Mouse (Mus musculus): Measurements from ENCODE around the gene Hsd17b1. TPM values are rescaled to one million over a fixed set of nuclear protein-coding genes. Genes with fewer than 3 reads are reported as not detected.

The Hsd17b1 gene
- total and polyA plus RNA-seq, 3 experiments = not detected

DNA sequence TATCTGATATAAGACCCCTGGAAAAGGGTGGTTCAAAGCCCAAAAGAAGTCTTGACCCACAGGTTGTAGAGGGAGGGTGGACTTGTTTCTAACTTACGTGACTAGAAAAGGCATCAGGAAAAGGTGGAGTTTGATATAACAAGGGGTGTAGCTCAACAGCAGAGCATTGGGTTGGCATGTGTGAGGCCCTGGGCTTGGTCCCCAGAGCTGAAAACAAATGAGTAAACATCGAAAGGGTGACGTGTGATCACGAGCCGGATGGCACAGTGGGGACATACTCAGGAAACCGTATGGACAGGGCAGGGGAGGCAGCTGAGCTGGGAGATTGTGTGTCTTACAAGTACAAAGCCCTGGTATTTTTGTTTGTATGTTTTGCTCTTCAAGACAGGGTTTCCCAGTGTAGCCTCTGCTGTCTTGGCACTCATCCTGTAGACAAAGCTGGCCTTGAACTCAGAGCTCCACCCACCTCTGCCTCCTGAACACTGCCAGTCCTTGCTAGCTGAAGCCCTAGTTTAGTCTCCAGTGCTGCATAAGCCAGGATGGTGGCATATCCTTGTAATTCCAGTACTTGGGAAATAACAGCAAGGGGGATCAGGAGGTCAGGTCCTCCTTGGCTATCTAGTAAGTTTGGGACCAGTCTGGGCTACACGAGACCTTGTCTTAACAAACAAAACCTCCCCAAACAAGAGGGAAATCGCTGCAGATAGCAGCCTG, 43.4 kb upstream of the Hsd17b1 start:
- Histone ChIP-seq H3K4me3 (ENCODE audit: control insufficient read depth in 1 of 2, insufficient read depth in 1 of 2, low read depth in 2 of 2, low read length in 2 of 2) (no peak overlapping the region), H3K9ac (ENCODE audit: control insufficient read depth, low read depth, low read length, poor library complexity, severe bottlenecking) (no peak overlapping the region), H3K79me2 (ENCODE audit: control insufficient read depth, insufficient read depth, low read length, poor library complexity) (no peaks in the 10 kb centered on the region), H3K9me3 (replicated peaks; ENCODE audit: insufficient read depth, low read length) (no peaks in the 10 kb centered on the region), H3K36me3 (ENCODE audit: control insufficient read depth in 1 of 2, insufficient read depth in 2 of 2, low read length in 2 of 2) (peaks cover 0 to 2% of the 10 kb centered on the region in 2 experiments; a peak in 2 of 4 replicates), H3K4me1 (ENCODE audit: control insufficient read depth in 1 of 2, insufficient read depth in 2 of 2, low read length in 2 of 2) (no peaks in the 10 kb centered on the region), H3K27ac (ENCODE audit: control insufficient read depth, low read depth, low read length) (no peak overlapping the region), H3K27me3 (ENCODE audit: control insufficient read depth in 1 of 2, insufficient read depth in 2 of 2, low read length in 2 of 2) (no peaks in the 10 kb centered on the region)
- no peak for TF ChIP-seq ELF1 (IDR thresholded peaks at IDR 0.05; ENCODE audit: low read depth, low read length)
- no peak for TF ChIP-seq USF1 (IDR thresholded peaks at IDR 0.05; ENCODE audit: low read depth, low read length)
- no peak for TF ChIP-seq GABPA (IDR thresholded peaks at IDR 0.05; ENCODE audit: low read depth, low read length)
- TF ChIP-seq MAX (IDR thresholded peaks at IDR 0.05; ENCODE audit: low read length) = no peak
- no peak for TF ChIP-seq ZC3H11A (IDR thresholded peaks at IDR 0.05; ENCODE audit: low read depth, low read length)
- no peak for TF ChIP-seq SIN3A (IDR thresholded peaks at IDR 0.05; ENCODE audit: low read length)
- no peak for TF ChIP-seq HCFC1 (IDR thresholded peaks at IDR 0.05; ENCODE audit: low read depth, low read length)
- no peak for TF ChIP-seq GATA1 (IDR thresholded peaks at IDR 0.05; ENCODE audit: low read depth, low read length)
- no peak for TF ChIP-seq SMC3 (IDR thresholded peaks at IDR 0.05; ENCODE audit: low read depth, low read length)
- no peak for TF ChIP-seq USF2 (IDR thresholded peaks at IDR 0.05; ENCODE audit: borderline replicate concordance in 1 of 2, insufficient read depth in 1 of 2, low read depth in 1 of 2, low read length in 2 of 2)
- no peak for DNase-seq (ENCODE audit: low read depth, low spot score)

DNA sequence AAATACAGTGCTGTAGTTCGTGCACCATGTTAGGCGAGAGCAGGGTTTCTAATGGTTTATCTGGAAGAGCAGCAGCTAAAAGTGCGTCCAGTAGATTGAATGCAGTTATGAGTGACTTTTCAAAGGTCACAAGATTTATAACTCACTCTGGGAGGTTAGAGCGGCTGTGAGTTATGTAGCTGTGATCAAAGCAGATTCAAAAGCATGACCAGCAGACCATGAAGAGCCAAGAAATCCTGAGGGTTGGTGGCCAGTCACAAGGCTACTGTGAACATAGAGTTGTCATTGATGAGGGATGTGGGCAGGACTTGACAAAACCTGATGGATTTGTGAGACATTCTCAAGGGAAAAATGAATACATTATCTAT, 42.9 kb upstream of the Hsd17b1 start:
- peaks cover 0 to 2% of the 10 kb centered on the region in 2 experiments; a peak in 2 of 4 replicates for H3K36me3 ChIP-seq (ENCODE audit: control insufficient read depth in 1 of 2, insufficient read depth in 2 of 2, low read length in 2 of 2)
- no peak overlapping the region for H3K9ac ChIP-seq (ENCODE audit: control insufficient read depth, low read depth, low read length, poor library complexity, severe bottlenecking)
- H3K4me3 ChIP-seq (ENCODE audit: control insufficient read depth in 1 of 2, insufficient read depth in 1 of 2, low read depth in 2 of 2, low read length in 2 of 2) = no peak overlapping the region
- TF ChIP-seq NRF1 (IDR thresholded peaks at IDR 0.05; ENCODE audit: insufficient read depth, low read depth, low read length, poor library complexity, severe bottlenecking) (no peak), ELF1 (IDR thresholded peaks at IDR 0.05; ENCODE audit: low read depth, low read length) (no peak), USF1 (IDR thresholded peaks at IDR 0.05; ENCODE audit: low read depth, low read length) (no peak), CTCF (IDR thresholded peaks at IDR 0.05 in 2 of 3, conservative IDR thresholded peaks at IDR 0.05 in 1 of 3; ENCODE audit: control insufficient read depth in 1 of 3, insufficient read depth in 1 of 3, low read depth in 2 of 3, low read length in 3 of 3, poor library complexity in 1 of 3, severe bottlenecking in 1 of 3) (no peak), BHLHE40 (IDR thresholded peaks at IDR 0.05; ENCODE audit: borderline replicate concordance, low read depth, low read length) (no peak), CHD2 (IDR thresholded peaks at IDR 0.05; ENCODE audit: low read length) (no peak), USF2 (IDR thresholded peaks at IDR 0.05; ENCODE audit: borderline replicate concordance in 1 of 2, insufficient read depth in 1 of 2, low read depth in 1 of 2, low read length in 2 of 2) (no peak), GABPA (IDR thresholded peaks at IDR 0.05; ENCODE audit: low read depth, low read length) (no peak), HCFC1 (IDR thresholded peaks at IDR 0.05; ENCODE audit: low read depth, low read length) (no peak), TBP (IDR thresholded peaks at IDR 0.05; ENCODE audit: low read depth, low read length) (no peak), JUND (IDR thresholded peaks at IDR 0.05; ENCODE audit: low read depth, low read length) (no peak), TAL1 (IDR thresholded peaks at IDR 0.05; ENCODE audit: low read length) (no peak), RAD21 (IDR thresholded peaks at IDR 0.05; ENCODE audit: low read depth, low read length) (no peak), MAZ (IDR thresholded peaks at IDR 0.05; ENCODE audit: low read depth, low read length) (no peak), NELFE (IDR thresholded peaks at IDR 0.05; ENCODE audit: low read depth, low read length) (no peak), ZMIZ1 (IDR thresholded peaks at IDR 0.05; ENCODE audit: low read depth, low read length) (no peak), KAT2A (conservative IDR thresholded peaks at IDR 0.05; ENCODE audit: low read depth, low read length) (no peak), POLR2AphosphoS5 (IDR thresholded peaks at IDR 0.05; ENCODE audit: borderline replicate concordance, low read depth, low read length) (no peak), MAFK (IDR thresholded peaks at IDR 0.05; ENCODE audit: borderline replicate concordance, low read depth, low read length) (no peak), SIN3A (IDR thresholded peaks at IDR 0.05; ENCODE audit: low read length) (no peak)
- no peaks in the 10 kb centered on the region for H3K79me2 ChIP-seq (ENCODE audit: control insufficient read depth, insufficient read depth, low read length, poor library complexity)
- H3K9me3 ChIP-seq (replicated peaks; ENCODE audit: insufficient read depth, low read length) = no peaks in the 10 kb centered on the region
- no peaks in the 10 kb centered on the region for H3K27me3 ChIP-seq (ENCODE audit: control insufficient read depth in 1 of 2, insufficient read depth in 2 of 2, low read length in 2 of 2)
- no peak for DNase-seq (ENCODE audit: low read depth, low spot score)
- no peak overlapping the region for H3K27ac ChIP-seq (ENCODE audit: control insufficient read depth, low read depth, low read length)
- H3K4me1 ChIP-seq (ENCODE audit: control insufficient read depth in 1 of 2, insufficient read depth in 2 of 2, low read length in 2 of 2) = no peaks in the 10 kb centered on the region

All from MEL (cell line).